Mouse (Mus musculus): ENCODE measurements at regions not wholly inside any gene's neighbourhood (a gene's known extent, or its start where the extent isn't known, plus 50 kb on each side); places are given as distances from the start of the nearest gene placed in this dataset.

DNA sequence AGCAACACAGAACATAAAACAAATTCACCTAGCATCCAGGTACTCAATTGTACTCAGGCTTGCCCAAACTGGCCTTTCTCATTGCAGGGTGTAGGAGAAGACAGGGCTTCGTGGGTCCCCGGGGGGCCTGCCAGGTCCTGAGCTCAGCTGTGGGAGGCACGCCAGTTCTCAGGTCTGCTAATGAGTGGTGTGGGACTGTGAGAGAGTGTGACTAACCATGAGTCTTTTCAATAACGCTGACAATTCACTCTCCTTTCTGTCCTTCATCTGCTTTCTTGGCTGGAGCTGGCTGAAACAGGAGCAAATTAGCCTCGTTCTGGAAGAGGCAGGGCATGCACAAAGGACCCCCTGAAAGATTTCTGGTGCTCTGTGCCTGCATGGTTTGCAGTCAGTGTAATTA is 250.2 kb downstream of the Cog6 start:
- TF ChIP-seq POLR2A (IDR thresholded peaks at IDR 0.05; ENCODE audit: insufficient read depth, low read depth, low read length): no peak
- no peak for TF ChIP-seq CTCF (IDR thresholded peaks at IDR 0.05; ENCODE audit: insufficient read depth, low read depth, low read length)

Measured in olfactory bulb, adult 2 months (tissue).